Comparison of ENCODE assay signal across 8 mouse cellular contexts in genomic region chr12:91551773-91552526, GRCm38 (mm10). TPM values are rescaled to one million over a fixed set of nuclear protein-coding genes. Genes with fewer than 3 reads are reported as not detected.
A peak's percentile ranks its signal among the peaks of the same experiment; 100 is the strongest.
DNase-seq lines count a peak whose midpoint lies in the region; ATAC-seq and TF ChIP-seq lines count a peak whose summit lies in the region.

No protein-coding gene starts in this region.

- peak; percentile 84 for ATAC-seq in hindbrain, embryonic 14.5 days (ENCODE audit: low FRiP score)

- H3K4me3 ChIP-seq in MEL (ENCODE audit: control insufficient read depth in 1 of 2, insufficient read depth in 1 of 2, low read depth in 2 of 2, low read length in 2 of 2), result peak overlapping the region; percentile 22 to 33
- H3K4me3 ChIP-seq in hindbrain, embryonic 14.5 days (replicated peaks; ENCODE audit: low read length), result no peak overlapping the region

- peaks cover 12 to 17% of the 10 kb centered on the region in 2 experiments for H3K4me1 ChIP-seq in MEL (ENCODE audit: control insufficient read depth in 1 of 2, insufficient read depth in 2 of 2, low read length in 2 of 2)
- peaks cover 12% of the 10 kb centered on the region for H3K4me1 ChIP-seq in hindbrain, embryonic 14.5 days (replicated peaks; ENCODE audit: control insufficient read depth, insufficient read depth, low read length)

- H3K9ac ChIP-seq in MEL (ENCODE audit: control insufficient read depth, low read depth, low read length, poor library complexity, severe bottlenecking), result peak overlapping the region; percentile 38; the same call in 1 of the 2 replicates
- H3K9ac ChIP-seq in hindbrain, embryonic 14.5 days, result no peak overlapping the region

- no peaks in the 10 kb centered on the region for H3K79me2 ChIP-seq in MEL (ENCODE audit: control insufficient read depth, insufficient read depth, low read length, poor library complexity)

- 41% methylated on average over 19 of the region's 19 CpGs for WGBS in hindbrain, embryonic 14.5 days

- H3K9me3 ChIP-seq in MEL (replicated peaks; ENCODE audit: insufficient read depth, low read length), result no peaks in the 10 kb centered on the region
- no peaks in the 10 kb centered on the region for H3K9me3 ChIP-seq in hindbrain, embryonic 14.5 days (ENCODE audit: control insufficient read depth, low read length)

- peak; percentile 96 for DNase-seq in MEL (ENCODE audit: low read depth, low spot score)
- DNase-seq in cerebellum, adult 11 months, result peak; percentile 51
- peak; percentile 74 to 81 for DNase-seq in frontal cortex, postnatal 10 days (ENCODE audit: low spot score in 2 of 2)
- DNase-seq in hindbrain, embryonic 14.5 days (ENCODE audit: low spot score), result peak; percentile 67
- peak; percentile 37 to 70 for DNase-seq in layer of hippocampus, postnatal 25 days (ENCODE audit: extremely low spot score in 1 of 2, low spot score in 1 of 2)
- peak; percentile 69 for DNase-seq in lung, postnatal 36 days
- DNase-seq in right cerebral cortex, postnatal 4 days, result peak; percentile 75
- no peak for DNase-seq in thymus, postnatal 4 days

- no peak for TF ChIP-seq CTCF in MEL (IDR thresholded peaks at IDR 0.05 in 2 of 3, conservative IDR thresholded peaks at IDR 0.05 in 1 of 3; ENCODE audit: control insufficient read depth in 1 of 3, insufficient read depth in 1 of 3, low read depth in 2 of 3, low read length in 3 of 3, poor library complexity in 1 of 3, severe bottlenecking in 1 of 3)

- H3K4me2 ChIP-seq in hindbrain, embryonic 14.5 days (replicated peaks), result peak overlapping the region; percentile 34

- TF ChIP-seq EP300 in MEL (IDR thresholded peaks at IDR 0.05; ENCODE audit: low read depth in 1 of 2, low read length in 2 of 2), result peak; percentile 47 to 62

- no peak for TF ChIP-seq POLR2A in MEL (IDR thresholded peaks at IDR 0.05; ENCODE audit: control insufficient read depth in 1 of 2, insufficient read depth in 1 of 2, low read depth in 1 of 2, low read length in 2 of 2, poor library complexity in 1 of 2)

- peak overlapping the region; percentile 68 for H3K27ac ChIP-seq in MEL (ENCODE audit: control insufficient read depth, low read depth, low read length)
- no peak overlapping the region for H3K27ac ChIP-seq in hindbrain, embryonic 14.5 days

- TF ChIP-seq RAD21 in MEL (IDR thresholded peaks at IDR 0.05; ENCODE audit: low read depth, low read length), result no peak

- H3K27me3 ChIP-seq in MEL (ENCODE audit: control insufficient read depth in 1 of 2, insufficient read depth in 2 of 2, low read length in 2 of 2), result no peaks in the 10 kb centered on the region
- no peaks in the 10 kb centered on the region for H3K27me3 ChIP-seq in hindbrain, embryonic 14.5 days (ENCODE audit: control insufficient read depth, insufficient read depth, low read length)

- H3K36me3 ChIP-seq in MEL (ENCODE audit: control insufficient read depth in 1 of 2, insufficient read depth in 2 of 2, low read length in 2 of 2), result peaks cover 12 to 16% of the 10 kb centered on the region in 2 experiments
- H3K36me3 ChIP-seq in hindbrain, embryonic 14.5 days (replicated peaks; ENCODE audit: control insufficient read depth, insufficient read depth), result peaks cover 3% of the 10 kb centered on the region

TF ChIP-seq in MEL, 35 proteins besides CTCF, POLR2A, EP300 and RAD21:
- TF ChIP-seq MEF2A (IDR thresholded peaks at IDR 0.05; ENCODE audit: extremely low read depth, insufficient replicate concordance, low read depth, low read length, poor library complexity, severe bottlenecking) (no peak), MAX (IDR thresholded peaks at IDR 0.05; ENCODE audit: low read length) (peak; percentile 87), USF1 (IDR thresholded peaks at IDR 0.05; ENCODE audit: low read depth, low read length) (0 out of 2 replicates have a peak, but pooled peaks have one; percentile 5), BHLHE40 (IDR thresholded peaks at IDR 0.05; ENCODE audit: borderline replicate concordance, low read depth, low read length) (peak; percentile 70; the same call in 1 of the 2 replicates), TAL1 (IDR thresholded peaks at IDR 0.05; ENCODE audit: low read length) (no peak), E2F4 (IDR thresholded peaks at IDR 0.05; ENCODE audit: borderline replicate concordance, low read depth, low read length) (no peak), ETS1 (IDR thresholded peaks at IDR 0.05; ENCODE audit: low read depth, low read length) (peak; percentile 81), MXI1 (IDR thresholded peaks at IDR 0.05; ENCODE audit: low read depth, low read length) (peak; percentile 74), USF2 (IDR thresholded peaks at IDR 0.05; ENCODE audit: borderline replicate concordance in 1 of 2, insufficient read depth in 1 of 2, low read depth in 1 of 2, low read length in 2 of 2) (no peak), RCOR1 (IDR thresholded peaks at IDR 0.05; ENCODE audit: low read depth, low read length) (peak; percentile 82), MAZ (IDR thresholded peaks at IDR 0.05; ENCODE audit: low read depth, low read length) (0 out of 2 replicates have a peak, but pooled peaks have one; percentile 34), MYC (IDR thresholded peaks at IDR 0.05; ENCODE audit: low read depth, low read length) (peak; percentile 72), MAFK (IDR thresholded peaks at IDR 0.05; ENCODE audit: borderline replicate concordance, low read depth, low read length) (no peak), POLR2AphosphoS2 (IDR thresholded peaks at IDR 0.05; ENCODE audit: low read length) (no peak; the same call in 1 of the 2 replicates), ZMIZ1 (IDR thresholded peaks at IDR 0.05; ENCODE audit: low read depth, low read length) (0 out of 2 replicates have a peak, but pooled peaks have one; percentile 35), SMC3 (IDR thresholded peaks at IDR 0.05; ENCODE audit: low read depth, low read length) (no peak), SIN3A (IDR thresholded peaks at IDR 0.05; ENCODE audit: low read length) (peak; percentile 85), NELFE (IDR thresholded peaks at IDR 0.05; ENCODE audit: low read depth, low read length) (no peak), MYB (IDR thresholded peaks at IDR 0.05; ENCODE audit: low read depth, low read length) (0 out of 2 replicates have a peak, but pooled peaks have one; percentile 22), TCF12 (IDR thresholded peaks at IDR 0.05; ENCODE audit: low read depth, low read length) (peak; percentile 68; the same call in 1 of the 2 replicates), GABPA (IDR thresholded peaks at IDR 0.05; ENCODE audit: low read depth, low read length) (no peak), GATA1 (IDR thresholded peaks at IDR 0.05; ENCODE audit: low read depth, low read length) (no peak; the same call in 1 of the 2 replicates), ZC3H11A (IDR thresholded peaks at IDR 0.05; ENCODE audit: low read depth, low read length) (peak; percentile 4; the same call in 1 of the 2 replicates), JUND (IDR thresholded peaks at IDR 0.05; ENCODE audit: low read depth, low read length) (no peak), HCFC1 (IDR thresholded peaks at IDR 0.05; ENCODE audit: low read depth, low read length) (peak; percentile 45; the same call in 1 of the 2 replicates), NRF1 (IDR thresholded peaks at IDR 0.05; ENCODE audit: insufficient read depth, low read depth, low read length, poor library complexity, severe bottlenecking) (0 out of 2 replicates have a peak, but pooled peaks have one; percentile 27)
TF ChIP-seq in MEL: peak in this region for 15.

RNA-seq across cellular contexts. Expression of gene Gtf2a1, which starts 38.3 kb away (rescaled TPM):
- 15.3 and 18.8 TPM in 2 replicates for total RNA-seq in MEL (2012; rRNA removed)
- 10 to 100 TPM in 1 of 2 experiments, not detected in 1; 14.3 TPM for polyA plus RNA-seq in MEL (2012; ENCODE audit: insufficient read depth in 1 of 2, insufficient read length in 2 of 2, low read depth in 1 of 2, low replicate concordance in 2 of 2, missing spikeins in 1 of 2)
- 50.1 and 57.8 TPM in 2 replicates for polyA plus RNA-seq in hindbrain, embryonic 14.5 days (2014; fragmentation: Nextera tagmentation; extraction: Ambion mirVana)
- 10 to 100 TPM; 49.7 to 54.0 TPM for total RNA-seq in layer of hippocampus, postnatal 25 days (2021)
